Mouse (Mus musculus): ENCODE results near the gene Sowahb. TPM values are rescaled to one million over a fixed set of nuclear protein-coding genes. Genes with fewer than 3 reads are reported as not detected.

Sowahb gene
- polyA plus RNA-seq, 1 experiment from 2014 or later: 1.2 TPM

Other genes starting within 250 kb of the Sowahb start
- gene Sept11, start 48.4 kb upstream of the Sowahb start, polyA plus RNA-seq (2016; fragmentation: Nextera tagmentation; extraction: Ambion mirVana): 129 and 153 TPM in 2 replicates
- gene Ccni, start 161.5 kb upstream of the Sowahb start, polyA plus RNA-seq (2016; fragmentation: Nextera tagmentation; extraction: Ambion mirVana): 81.4 and 81.6 TPM in 2 replicates
- 0.95 and 1.7 TPM in 2 replicates for gene 2010109A12Rik, start 161.5 kb upstream of the Sowahb start, polyA plus RNA-seq (2016; fragmentation: Nextera tagmentation; extraction: Ambion mirVana)
- 30.2 and 38.3 TPM in 2 replicates for gene Ccng2, start 222.2 kb upstream of the Sowahb start, polyA plus RNA-seq (2016; fragmentation: Nextera tagmentation; extraction: Ambion mirVana)

Measured in heart, embryonic 10.5 days (tissue).